Comparison of ENCODE assay signal across 12 mouse cellular contexts in the genomic region with DNA sequence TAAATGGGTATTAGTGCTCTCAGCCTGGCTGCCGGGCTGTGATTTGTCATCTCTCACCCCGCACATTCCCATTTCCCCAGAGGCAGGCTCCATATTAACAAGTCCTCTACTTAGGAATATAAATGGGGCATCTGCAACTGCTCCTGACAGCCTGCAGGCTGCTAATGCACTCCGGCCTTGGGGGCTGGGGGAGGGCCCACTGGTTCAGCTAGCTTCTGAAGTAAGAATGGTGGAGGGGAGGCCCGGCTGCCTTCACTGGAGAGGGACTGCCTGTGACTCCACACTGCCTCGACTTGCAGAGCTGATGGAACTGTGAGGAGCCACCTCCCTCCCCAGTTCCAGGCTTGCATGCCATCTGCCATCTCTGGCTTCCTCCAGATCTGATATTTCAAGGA. TPM values are rescaled to one million over a fixed set of nuclear protein-coding genes. Genes with fewer than 3 reads are reported as not detected.
DNase-seq lines count a peak whose midpoint lies in the region; ATAC-seq and TF ChIP-seq lines count a peak whose summit lies in the region.
"Had no signal": no experiment of that assay in that cellular context is flagged by ENCODE, and none has a peak within 500 bp of the region (broad histone marks: within the 10 kb centered on the region; RNA-seq: fewer than 3 reads in every experiment).

No protein-coding gene starts in this region.

- WGBS in lung, postnatal 0 days = 21% methylated on average over 5 of the region's 5 CpGs
- WGBS in lung, adult 2 months = 26% methylated on average over 5 of the region's 5 CpGs
- WGBS in forebrain, embryonic 12.5 days = 25% methylated on average over 5 of the region's 5 CpGs
- WGBS in hindbrain, embryonic 14.5 days = 13% methylated on average over 5 of the region's 5 CpGs
- WGBS in neural tube, embryonic 13.5 days = 11% methylated on average over 5 of the region's 5 CpGs

- H3K9me3 ChIP-seq in lung, postnatal 0 days (ENCODE audit: low read length) = no peaks in the 10 kb centered on the region
- H3K9me3 ChIP-seq in forebrain, embryonic 12.5 days = no peaks in the 10 kb centered on the region
- H3K9me3 ChIP-seq in hindbrain, embryonic 14.5 days (ENCODE audit: control insufficient read depth, low read length) = no peaks in the 10 kb centered on the region
- no peaks in the 10 kb centered on the region for H3K9me3 ChIP-seq in neural tube, embryonic 13.5 days
- H3K9me3 ChIP-seq: liver, embryonic 15.5 days had no signal

- H3K36me3 ChIP-seq in lung, postnatal 0 days (ENCODE audit: insufficient read depth, low read length) = no peaks in the 10 kb centered on the region
- H3K36me3 ChIP-seq in forebrain, embryonic 12.5 days (replicated peaks) = no peaks in the 10 kb centered on the region
- no peaks in the 10 kb centered on the region for H3K36me3 ChIP-seq in hindbrain, embryonic 14.5 days (replicated peaks; ENCODE audit: control insufficient read depth, insufficient read depth)
- H3K36me3 ChIP-seq in neural tube, embryonic 13.5 days = no peaks in the 10 kb centered on the region
- H3K36me3 ChIP-seq: liver, embryonic 15.5 days had no signal

- no peak overlapping the region for H3K9ac ChIP-seq in lung, postnatal 0 days (replicated peaks; ENCODE audit: low read depth)
- no peak overlapping the region for H3K9ac ChIP-seq in forebrain, embryonic 12.5 days
- no peak overlapping the region; the same call in 1 of the 2 replicates for H3K9ac ChIP-seq in hindbrain, embryonic 14.5 days
- H3K9ac ChIP-seq in neural tube, embryonic 13.5 days = no peak overlapping the region
- H3K9ac ChIP-seq: liver, embryonic 15.5 days had no signal

- no peak for TF ChIP-seq POLR2A in lung, adult 2 months (IDR thresholded peaks at IDR 0.05; ENCODE audit: borderline replicate concordance, extremely low read depth, low read depth, low read length)

- TF ChIP-seq EP300 in lung, postnatal 0 days (IDR thresholded peaks at IDR 0.05) = no peak

- DNase-seq in lung, postnatal 0 days (ENCODE audit: low spot score) = peak; percentile 54
- no peak for DNase-seq in lung, adult 2 months
- DNase-seq in hindbrain, embryonic 14.5 days (ENCODE audit: low spot score) = no peak
- no peak for DNase-seq in left cerebral cortex, postnatal 4 days
- no peak for DNase-seq in cerebellum, adult 11 months

- ATAC-seq in lung, postnatal 0 days = peak; percentile 61
- ATAC-seq in forebrain, embryonic 12.5 days (ENCODE audit: low FRiP score) = peak; percentile 51
- peak; percentile 43; the same call in 1 of the 2 replicates for ATAC-seq in hindbrain, embryonic 14.5 days (ENCODE audit: low FRiP score)
- peak; percentile 68 for ATAC-seq in neural tube, embryonic 13.5 days (ENCODE audit: low read depth)

- peaks cover 3% of the 10 kb centered on the region; the same call in 1 of the 2 replicates for H3K4me1 ChIP-seq in lung, postnatal 0 days (ENCODE audit: insufficient read depth, low read depth, low read length)
- H3K4me1 ChIP-seq in lung, adult 2 months (ENCODE audit: control insufficient read depth, insufficient read depth, low read length) = no peaks in the 10 kb centered on the region
- peaks cover 33% of the 10 kb centered on the region for H3K4me1 ChIP-seq in forebrain, embryonic 12.5 days
- H3K4me1 ChIP-seq in hindbrain, embryonic 14.5 days (replicated peaks; ENCODE audit: control insufficient read depth, insufficient read depth, low read length) = peaks cover 19% of the 10 kb centered on the region
- H3K4me1 ChIP-seq in neural tube, embryonic 13.5 days (replicated peaks) = peaks cover 40% of the 10 kb centered on the region
- H3K4me1 ChIP-seq: liver, embryonic 15.5 days had no signal

- no peaks in the 10 kb centered on the region for H3K27me3 ChIP-seq in lung, postnatal 0 days (replicated peaks; ENCODE audit: insufficient read depth, low read length)
- peaks cover 40% of the 10 kb centered on the region for H3K27me3 ChIP-seq in forebrain, embryonic 12.5 days
- H3K27me3 ChIP-seq in hindbrain, embryonic 14.5 days (ENCODE audit: control insufficient read depth, insufficient read depth, low read length) = no peaks in the 10 kb centered on the region
- 0 out of 2 replicates have a peak, but pooled peaks cover 6% of the 10 kb centered on the region for H3K27me3 ChIP-seq in neural tube, embryonic 13.5 days

- H3K4me2 ChIP-seq in lung, postnatal 0 days (replicated peaks; ENCODE audit: low read depth, low read length) = no peak overlapping the region
- no peak overlapping the region for H3K4me2 ChIP-seq in forebrain, embryonic 12.5 days
- H3K4me2 ChIP-seq in hindbrain, embryonic 14.5 days (replicated peaks) = no peak overlapping the region
- no peak overlapping the region for H3K4me2 ChIP-seq in neural tube, embryonic 13.5 days
- H3K4me2 ChIP-seq: liver, embryonic 15.5 days had no signal

- intact Hi-C loops in left cerebral cortex, postnatal 4 days (cut with DNase I) = loop anchor here (10.0 kb wide), 1 partner anchor 1351 kb away; no protein-coding TSS in a partner anchor

- no peak overlapping the region for H3K4me3 ChIP-seq in lung, postnatal 0 days (ENCODE audit: low read depth, low read length)
- H3K4me3 ChIP-seq in lung, adult 2 months (replicated peaks; ENCODE audit: extremely low read depth, low read depth, low read length) = no peak overlapping the region
- no peak overlapping the region for H3K4me3 ChIP-seq in forebrain, embryonic 12.5 days (replicated peaks)
- no peak overlapping the region for H3K4me3 ChIP-seq in hindbrain, embryonic 14.5 days (replicated peaks; ENCODE audit: low read length)
- no peak overlapping the region for H3K4me3 ChIP-seq in neural tube, embryonic 13.5 days
- H3K4me3 ChIP-seq: left cerebral cortex, adult 2 months; liver, embryonic 15.5 days had no signal

- no peak overlapping the region for H3K27ac ChIP-seq in lung, postnatal 0 days (ENCODE audit: low read length)
- no peak overlapping the region for H3K27ac ChIP-seq in forebrain, embryonic 12.5 days
- H3K27ac ChIP-seq in hindbrain, embryonic 14.5 days = peak overlapping the region; percentile 14; the same call in 1 of the 2 replicates
- peak overlapping the region; percentile 25; the same call in 1 of the 2 replicates for H3K27ac ChIP-seq in neural tube, embryonic 13.5 days (replicated peaks)
- H3K27ac ChIP-seq: left cerebral cortex, adult 2 months; liver, embryonic 15.5 days had no signal

- no peak for TF ChIP-seq CTCF in lung, postnatal 0 days (IDR thresholded peaks at IDR 0.05)
- TF ChIP-seq CTCF in lung, adult 2 months (IDR thresholded peaks at IDR 0.05; ENCODE audit: insufficient read depth, low read length) = no peak

RNA-seq across cellular contexts. Expression of gene 4931429L15Rik, which starts 33.5 kb away (rescaled TPM):
- polyA plus RNA-seq in lung, postnatal 0 days (2015; fragmentation: Nextera tagmentation; extraction: Ambion mirVana) = not detected in 2 replicates
- not detected in 2 replicates for polyA plus RNA-seq in lung, adult 2 months (2012; rRNA removed)
- polyA plus RNA-seq in forebrain, embryonic 12.5 days (2016; fragmentation: Nextera tagmentation; extraction: Ambion mirVana) = not detected in 2 replicates
- not detected in 2 replicates for polyA plus RNA-seq in hindbrain, embryonic 14.5 days (2014; fragmentation: Nextera tagmentation; extraction: Ambion mirVana)
- polyA plus RNA-seq in neural tube, embryonic 13.5 days (2015; fragmentation: Nextera tagmentation; extraction: Ambion mirVana) = not detected in 2 replicates
- total RNA-seq in left cerebral cortex, postnatal 4 days (2021) = not detected
- total RNA-seq: adrenal gland, adult 2 months; ES-E14; left cerebral cortex, adult 2 months had no signal
- polyA plus RNA-seq: adrenal gland, adult 2 months; heart, embryonic 14.5 days; liver, embryonic 15.5 days had no signal

Comparison
In these comparisons a context has a peak if more than half of its experiments do, and no peak if none do; other contexts are left out.
1. H3K27ac ChIP-seq: peak in hindbrain, embryonic 14.5 days (single experiment) and neural tube, embryonic 13.5 days (single experiment); none in lung, postnatal 0 days (single experiment) and forebrain, embryonic 12.5 days (single experiment).
2. Peak in every context shown above with its lines, with median percentiles within 50 percentile points of each other: ATAC-seq.